Comparison of ENCODE assay signal across 11 mouse cellular contexts in genomic region chr2:32627266-32628043, GRCm38 (mm10). TPM values are rescaled to one million over a fixed set of nuclear protein-coding genes. Genes with fewer than 3 reads are reported as not detected.
DNase-seq lines count a peak whose midpoint lies in the region; ATAC-seq and TF ChIP-seq lines count a peak whose summit lies in the region.
"Had no signal": no experiment of that assay in that cellular context is flagged by ENCODE, and none has a peak within 500 bp of the region (broad histone marks: within the 10 kb centered on the region; RNA-seq: fewer than 3 reads in every experiment).

No protein-coding gene starts in this region.

- no peak for ATAC-seq in lung, embryonic 15.5 days (ENCODE audit: borderline replicate concordance, extremely low read depth, low FRiP score, low TSS enrichment)
- ATAC-seq in embryonic facial prominence, embryonic 13.5 days (ENCODE audit: insufficient number of reproducible peaks, insufficient read depth, low FRiP score, low TSS enrichment, low read depth): no peak

- peak; percentile 96 for DNase-seq in heart, adult 11 months
- no peak for DNase-seq in heart, postnatal 36 days
- DNase-seq in lung, adult 2 months: no peak
- no peak for DNase-seq in gastrocnemius, postnatal 14 days
- DNase-seq: embryo, embryonic 11 days; thymus, adult 2 months had no signal

- H3K9me3 ChIP-seq in lung, embryonic 15.5 days: no peaks in the 10 kb centered on the region
- no peaks in the 10 kb centered on the region for H3K9me3 ChIP-seq in embryonic facial prominence, embryonic 13.5 days

- H3ac ChIP-seq in myocyte (ENCODE audit: control insufficient read depth, insufficient read length): no peak overlapping the region

- no peaks in the 10 kb centered on the region for H3K36me3 ChIP-seq in lung, embryonic 15.5 days
- no peaks in the 10 kb centered on the region for H3K36me3 ChIP-seq in embryonic facial prominence, embryonic 13.5 days
- no peaks in the 10 kb centered on the region for H3K36me3 ChIP-seq in myocyte (ENCODE audit: control insufficient read depth, insufficient read depth)

- TF ChIP-seq POLR2A in lung, adult 2 months (IDR thresholded peaks at IDR 0.05; ENCODE audit: borderline replicate concordance, extremely low read depth, low read depth, low read length): no peak
- no peak for TF ChIP-seq POLR2A in myocyte (IDR thresholded peaks at IDR 0.05; ENCODE audit: insufficient read length, low read depth)

- TF ChIP-seq CTCF in lung, adult 2 months (IDR thresholded peaks at IDR 0.05; ENCODE audit: insufficient read depth, low read length): no peak

- peaks cover 9% of the 10 kb centered on the region for H3K79me2 ChIP-seq in myocyte (ENCODE audit: control insufficient read depth, insufficient read depth)

- intact Hi-C loops in heart, postnatal 36 days (cut with DNase I): loop anchor here (10.0 kb wide), 1 partner anchor 227 kb away; no protein-coding TSS in a partner anchor
- intact Hi-C loops in gastrocnemius, postnatal 14 days (cut with DNase I; ENCODE audit: low total_unique reads): no loop called here

- 54% methylated on average over 19 of the region's 20 CpGs for WGBS in lung, embryonic 15.5 days
- 76% methylated on average over 20 of the region's 20 CpGs for WGBS in lung, adult 2 months
- WGBS in embryonic facial prominence, embryonic 13.5 days: 62% methylated on average over 20 of the region's 20 CpGs

- H3K27me3 ChIP-seq in lung, embryonic 15.5 days: no peaks in the 10 kb centered on the region
- no peaks in the 10 kb centered on the region for H3K27me3 ChIP-seq in embryonic facial prominence, embryonic 13.5 days
- no peaks in the 10 kb centered on the region for H3K27me3 ChIP-seq in myocyte (ENCODE audit: control insufficient read depth, insufficient read depth, insufficient read length)

- no peak overlapping the region for H3K4me2 ChIP-seq in lung, embryonic 15.5 days
- no peak overlapping the region for H3K4me2 ChIP-seq in embryonic facial prominence, embryonic 13.5 days
- H3K4me2 ChIP-seq in myocyte (ENCODE audit: low read depth): peak overlapping the region; percentile 88

- H3K4me3 ChIP-seq in lung, embryonic 15.5 days: no peak overlapping the region
- no peak overlapping the region for H3K4me3 ChIP-seq in lung, adult 2 months (replicated peaks; ENCODE audit: extremely low read depth, low read depth, low read length)
- H3K4me3 ChIP-seq in embryonic facial prominence, embryonic 13.5 days: no peak overlapping the region
- peak overlapping the region; percentile 28 for H3K4me3 ChIP-seq in myocyte

- no peak overlapping the region for H3K9ac ChIP-seq in lung, embryonic 15.5 days
- H3K9ac ChIP-seq in embryonic facial prominence, embryonic 13.5 days: peak overlapping the region; percentile 3; the same call in 1 of the 2 replicates

- H3K27ac ChIP-seq in lung, embryonic 15.5 days: peak overlapping the region; percentile 85
- H3K27ac ChIP-seq in embryonic facial prominence, embryonic 13.5 days: peak overlapping the region; percentile 79
- H3K27ac ChIP-seq: kidney, postnatal 0 days had no signal

- H3K4me1 ChIP-seq in lung, embryonic 15.5 days: peaks cover 63% of the 10 kb centered on the region
- peaks cover 33% of the 10 kb centered on the region for H3K4me1 ChIP-seq in lung, adult 2 months (ENCODE audit: control insufficient read depth, insufficient read depth, low read length)
- H3K4me1 ChIP-seq in embryonic facial prominence, embryonic 13.5 days: peaks cover 66% of the 10 kb centered on the region

TF ChIP-seq in myocyte, 11 proteins besides CTCF, POLR2A, EP300 and RAD21:
- TF ChIP-seq MAX (IDR thresholded peaks at IDR 0.05; ENCODE audit: low read depth): no peak
- no peak for TF ChIP-seq CEBPB (IDR thresholded peaks at IDR 0.05; ENCODE audit: insufficient read depth, poor library complexity, severe bottlenecking)
- no peak for TF ChIP-seq POLR2AphosphoS2 (IDR thresholded peaks at IDR 0.05; ENCODE audit: insufficient read length, low read depth)
- no peak for TF ChIP-seq REST (IDR thresholded peaks at IDR 0.05; ENCODE audit: insufficient read depth, insufficient read length)
- TF ChIP-seq TCF12 (IDR thresholded peaks at IDR 0.05; ENCODE audit: insufficient read depth, poor library complexity, severe bottlenecking): no peak
- TF ChIP-seq MYOD1 (IDR thresholded peaks at IDR 0.05; ENCODE audit: control insufficient read depth in 1 of 3, insufficient read length in 2 of 3, low read depth in 2 of 3): no peak
- no peak for TF ChIP-seq USF1 (IDR thresholded peaks at IDR 0.05; ENCODE audit: low read depth)
- no peak for TF ChIP-seq SRF (IDR thresholded peaks at IDR 0.05; ENCODE audit: control insufficient read depth, insufficient read length, low read depth)
- no peak for TF ChIP-seq E2F4 (IDR thresholded peaks at IDR 0.05; ENCODE audit: insufficient read depth)

RNA-seq across cellular contexts. Expression of gene Ak1, which starts 5.9 kb away (rescaled TPM):
- 100 to 1,000 TPM; 631 to 727 TPM for total RNA-seq in heart, postnatal 36 days (2021)
- polyA plus RNA-seq in lung, embryonic 15.5 days (2015; fragmentation: Nextera tagmentation; extraction: Ambion mirVana): 53.6 and 60.6 TPM in 2 replicates
- 27.6 and 65.9 TPM in 2 replicates for polyA plus RNA-seq in lung, adult 2 months (2012; rRNA removed)
- polyA plus RNA-seq in embryonic facial prominence, embryonic 13.5 days (2015; fragmentation: Nextera tagmentation; extraction: Ambion mirVana): 20.7 and 27.3 TPM in 2 replicates
- 265 TPM for polyA plus RNA-seq in myocyte (2012; fragmentation: generic; extraction: Trizol)
- total RNA-seq in gastrocnemius, postnatal 14 days (2021): 1,000 to 10,000 TPM; 1,800 to 1,917 TPM

RNA-seq across cellular contexts. Expression of gene Eng, which starts 18.9 kb away (rescaled TPM):
- total RNA-seq in heart, postnatal 36 days (2021): 100 to 1,000 TPM; 123 to 136 TPM
- polyA plus RNA-seq in lung, embryonic 15.5 days (2015; fragmentation: Nextera tagmentation; extraction: Ambion mirVana): 102 and 107 TPM in 2 replicates
- 713 and 858 TPM in 2 replicates for polyA plus RNA-seq in lung, adult 2 months (2012; rRNA removed)
- polyA plus RNA-seq in embryonic facial prominence, embryonic 13.5 days (2015; fragmentation: Nextera tagmentation; extraction: Ambion mirVana): 49.1 and 50.2 TPM in 2 replicates
- polyA plus RNA-seq in myocyte (2012; fragmentation: generic; extraction: Trizol): 1.6 TPM
- 10 to 100 TPM; 46.8 to 49.3 TPM for total RNA-seq in gastrocnemius, postnatal 14 days (2021)

RNA-seq across cellular contexts. Expression of gene St6galnac6, which starts 27.9 kb away (rescaled TPM):
- 100 to 1,000 TPM; 108 to 116 TPM for total RNA-seq in heart, postnatal 36 days (2021)
- 25.0 and 26.2 TPM in 2 replicates for polyA plus RNA-seq in lung, embryonic 15.5 days (2015; fragmentation: Nextera tagmentation; extraction: Ambion mirVana)
- polyA plus RNA-seq in lung, adult 2 months (2012; rRNA removed): 59.0 and 59.8 TPM in 2 replicates
- polyA plus RNA-seq in embryonic facial prominence, embryonic 13.5 days (2015; fragmentation: Nextera tagmentation; extraction: Ambion mirVana): 29.9 and 35.1 TPM in 2 replicates
- 48.7 TPM for polyA plus RNA-seq in myocyte (2012; fragmentation: generic; extraction: Trizol)
- total RNA-seq in gastrocnemius, postnatal 14 days (2021): 10 to 100 TPM; 42.7 to 51.0 TPM

RNA-seq across cellular contexts. Expression of gene St6galnac4, which starts 40.6 kb away (rescaled TPM):
- total RNA-seq in heart, postnatal 36 days (2021): 10 to 100 TPM; 18.7 to 21.7 TPM
- 25.9 and 26.1 TPM in 2 replicates for polyA plus RNA-seq in lung, embryonic 15.5 days (2015; fragmentation: Nextera tagmentation; extraction: Ambion mirVana)
- 39.5 and 40.4 TPM in 2 replicates for polyA plus RNA-seq in lung, adult 2 months (2012; rRNA removed)
- 33.1 and 34.7 TPM in 2 replicates for polyA plus RNA-seq in embryonic facial prominence, embryonic 13.5 days (2015; fragmentation: Nextera tagmentation; extraction: Ambion mirVana)
- 75.4 TPM for polyA plus RNA-seq in myocyte (2012; fragmentation: generic; extraction: Trizol)
- total RNA-seq in gastrocnemius, postnatal 14 days (2021): 10 to 100 TPM; 25.6 to 26.3 TPM

RNA-seq across cellular contexts. Expression of gene 9430097D07Rik, which starts 52.0 kb away (rescaled TPM):
- total RNA-seq in heart, postnatal 36 days (2021): not detected
- 0.29 TPM in 1 of 2 replicates, not detected in the other for polyA plus RNA-seq in lung, embryonic 15.5 days (2015; fragmentation: Nextera tagmentation; extraction: Ambion mirVana)
- polyA plus RNA-seq in lung, adult 2 months (2012; rRNA removed): not detected in 2 replicates
- polyA plus RNA-seq in embryonic facial prominence, embryonic 13.5 days (2015; fragmentation: Nextera tagmentation; extraction: Ambion mirVana): 0.18 TPM in 1 of 2 replicates, not detected in the other
- polyA plus RNA-seq in myocyte (2012; fragmentation: generic; extraction: Trizol): 0.04 TPM
- total RNA-seq in gastrocnemius, postnatal 14 days (2021): not detected
- total RNA-seq: adrenal gland, postnatal 36 days had no signal
- polyA plus RNA-seq: thymus, adult 2 months had no signal

Comparison
In these comparisons a context has a peak if more than half of its experiments do, and no peak if none do; other contexts are left out.
1. RNA of gene Eng, which starts 18.9 kb away (polyA plus RNA-seq): 713 to 858 TPM in lung, adult 2 months, 102 to 107 TPM in lung, embryonic 15.5 days and 49.1 to 50.2 TPM in embryonic facial prominence, embryonic 13.5 days; 1.6 TPM in myocyte (single experiment); every median in the first group is over 10 times any median in the second.